Mouse (Mus musculus) kidney, adult 2 months (tissue): ENCODE results near the gene C130079G13Rik.

Experiments used
- CTCF ChIP-seq: fragments of 200-500 bp; conservative IDR thresholded peaks from 2 replicates; pipeline ENCODE4 v1.5.1; 2011; ENCODE audit warnings: low read depth, mild to moderate bottlenecking, control low read depth, low read length, moderate library complexity, mixed read lengths; ENCODE audit not compliant: insufficient read depth, insufficient read length
- POLR2A ChIP-seq: fragments of 200-500 bp; IDR thresholded peaks from one replicate; pipeline ENCODE4 v1.6.1; 2011; ENCODE audit warnings: low read depth, low read length, control low read depth

- no peak for TF ChIP-seq POLR2A
- no peak for TF ChIP-seq CTCF
These were observed 45.9 kb downstream of the C130079G13Rik start for GRCm38 (mm10) chr3:59970891-59971290.
